Mouse (Mus musculus) stomach, postnatal 0 days (tissue): ENCODE measurements around the gene Hes3. TPM values are rescaled to one million over a fixed set of nuclear protein-coding genes. Genes with fewer than 3 reads are reported as not detected.
A peak's percentile ranks its signal among the peaks of the same experiment; 100 is the strongest.

ENCODE experiments used
- ATAC-seq: fragments of 200-750 bp; cut with Nextera tagmentation; 2 replicates; pipeline ENCODE4 v1.8.0; 2017; ENCODE audit not compliant: low FRiP score, low TSS enrichment
- DNase-seq: peaks from one replicate; pipeline ENCODE4 v3.0.0-alpha.2; 2016; ENCODE audit warnings: low spot score
- H3K27ac ChIP-seq: fragments of 300-500 bp; sonication (generic); replicated peaks from 2 replicates; pipeline ENCODE4 v1.5.1; 2014; ENCODE audit warnings: mild to moderate bottlenecking, control low read depth
- H3K27me3 ChIP-seq: fragments of 300-500 bp; sonication (generic); 2 replicates; pipeline ENCODE4 v1.6.1; 2014; ENCODE audit warnings: low read length; ENCODE audit not compliant: control insufficient read depth, insufficient read depth
- H3K36me3 ChIP-seq: fragments of 300-500 bp; sonication (generic); 2 replicates; pipeline ENCODE4 v1.6.1; 2014; ENCODE audit warnings: low read length, mixed read lengths; ENCODE audit not compliant: control insufficient read depth, insufficient read depth
- H3K4me1 ChIP-seq: fragments of 300-500 bp; sonication (generic); replicated peaks from 2 replicates; pipeline ENCODE4 v1.6.1; 2014; ENCODE audit warnings: antibody characterized with exemption; ENCODE audit not compliant: control insufficient read depth, insufficient read depth
- H3K4me2 ChIP-seq: fragments of 300-500 bp; sonication (generic); replicated peaks from 2 replicates; pipeline ENCODE4 v1.6.1; 2014; ENCODE audit warnings: low read depth, mild to moderate bottlenecking, control low read depth, moderate library complexity
- H3K4me3 ChIP-seq: fragments of 300-500 bp; sonication (generic); 2 replicates; pipeline ENCODE4 v1.5.1; 2014; ENCODE audit warnings: low read depth, low read length, control low read depth
- H3K9ac ChIP-seq: fragments of 300-500 bp; sonication (generic); 2 replicates; pipeline ENCODE4 v1.6.1; 2014; ENCODE audit warnings: mild to moderate bottlenecking, low read length, control low read depth, mixed read lengths
- H3K9me3 ChIP-seq: fragments of 300-500 bp; sonication (generic); 2 replicates; pipeline ENCODE4 v1.6.1; 2016; ENCODE audit warnings: low read length; ENCODE audit not compliant: control insufficient read depth
- CTCF ChIP-seq: IDR thresholded peaks from 2 replicates; pipeline ENCODE4 v1.5.1; 2016; ENCODE audit warnings: antibody characterized with exemption, low read depth, mild to moderate bottlenecking, moderate library complexity
- EP300 ChIP-seq: optimal IDR thresholded peaks from 2 replicates; pipeline ENCODE3; 2016; ENCODE audit warnings: antibody characterized with exemption
- WGBS: fragments of 180-500 bp; shearing (Covaris S2); extraction: QIAGEN DNeasy Blood & Tissue Kit; methylation state at CpG from one replicate; pipeline ENCODE4 v1.1.7; 2014; 5-methylcytosine and 5-hydroxymethylcytosine counted together
- polyA plus RNA-seq: library from polyadenylated mRNA; unstranded; fragments of >200 nt; fragmentation: Nextera tagmentation; extraction: Ambion mirVana; gene quantifications from 2 replicates; pipeline ENCODE4 v1.2.1, GENCODE M21; 2015

Gene Hes3
- polyA plus RNA-seq, 1 experiment from 2014 or later, result not detected

DNA sequence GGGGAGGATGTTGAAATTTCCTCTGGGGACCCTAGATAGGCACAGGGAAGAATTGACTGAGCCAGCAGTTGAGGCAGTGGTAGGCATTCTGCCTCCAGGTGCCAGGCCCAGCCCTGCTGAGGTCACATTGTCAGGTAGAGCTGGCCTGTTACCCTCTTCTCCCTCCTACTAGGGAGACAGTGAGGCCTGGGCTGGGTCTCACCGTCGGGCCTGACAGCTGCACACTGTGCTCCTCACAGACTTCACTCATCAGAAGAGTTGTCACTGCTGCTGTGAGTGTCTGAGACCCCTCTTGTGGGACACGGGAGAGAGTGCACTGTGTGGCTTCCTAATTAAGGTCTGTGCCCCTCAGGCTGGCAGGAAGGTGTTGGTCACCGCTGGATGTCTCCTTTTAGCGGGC lies 25.7 kb downstream of the Hes3 start:
- no peak overlapping the region for H3K4me3 ChIP-seq
- 47% methylated on average over 5 of the region's 5 CpGs for WGBS
- no peaks in the 10 kb centered on the region for H3K9me3 ChIP-seq
- H3K9ac ChIP-seq, result no peak overlapping the region
- no peak overlapping the region for H3K4me2 ChIP-seq
- DNase-seq (no peak), ATAC-seq (no peak)
- no peaks in the 10 kb centered on the region; the same call in 1 of the 2 replicates for H3K36me3 ChIP-seq
- no peaks in the 10 kb centered on the region for H3K27me3 ChIP-seq
- H3K4me1 ChIP-seq, result 0 out of 2 replicates have a peak, but pooled peaks cover 3% of the 10 kb centered on the region
- H3K27ac ChIP-seq, result no peak overlapping the region
- no peak for TF ChIP-seq EP300
- no peak for TF ChIP-seq CTCF

DNA sequence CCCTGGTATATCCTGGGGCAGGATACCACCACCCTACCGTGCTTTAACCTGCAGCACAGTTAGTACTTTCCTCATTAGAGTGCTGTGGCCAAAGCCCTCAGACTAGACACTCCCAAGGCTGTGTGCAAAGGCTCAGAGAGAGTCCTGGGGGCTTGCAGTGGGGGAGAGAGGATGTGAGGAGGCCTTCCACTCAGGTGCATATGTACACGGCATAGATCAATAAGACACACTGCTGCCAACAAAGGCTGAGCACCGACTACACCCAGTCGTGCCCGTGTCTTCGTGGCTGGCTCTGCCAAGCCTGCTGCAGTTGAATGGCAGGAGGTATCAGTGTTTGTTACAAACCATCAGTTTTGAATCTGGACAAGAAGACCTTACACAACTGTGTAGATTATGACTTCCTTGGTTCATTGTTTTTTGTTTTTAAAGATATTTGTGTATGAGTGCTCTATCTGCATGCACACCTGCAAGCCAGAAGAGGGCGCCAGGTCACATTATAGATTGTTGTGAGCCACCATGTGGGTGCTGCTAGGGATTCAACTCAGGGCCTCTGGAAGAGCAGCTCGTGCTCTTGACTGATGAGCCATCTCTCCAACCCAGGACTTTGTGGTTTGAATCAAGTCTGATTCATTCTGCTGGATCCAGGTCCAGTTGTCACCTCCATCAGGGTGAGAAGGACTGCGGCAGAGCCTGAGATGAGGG lies 26.4 kb downstream of the Hes3 start:
- 90% methylated on average over 9 of the region's 9 CpGs for WGBS
- H3K27me3 ChIP-seq, result no peaks in the 10 kb centered on the region
- DNase-seq (no peak), ATAC-seq (no peak)
- H3K4me2 ChIP-seq, result no peak overlapping the region
- no peak overlapping the region for H3K9ac ChIP-seq
- no peak overlapping the region for H3K27ac ChIP-seq
- H3K36me3 ChIP-seq, result no peaks in the 10 kb centered on the region; the same call in 1 of the 2 replicates
- no peak overlapping the region for H3K4me3 ChIP-seq
- TF ChIP-seq CTCF (peak; percentile 54), EP300 (no peak)
- H3K9me3 ChIP-seq, result no peaks in the 10 kb centered on the region
- 0 out of 2 replicates have a peak, but pooled peaks cover 3% of the 10 kb centered on the region for H3K4me1 ChIP-seq

DNA sequence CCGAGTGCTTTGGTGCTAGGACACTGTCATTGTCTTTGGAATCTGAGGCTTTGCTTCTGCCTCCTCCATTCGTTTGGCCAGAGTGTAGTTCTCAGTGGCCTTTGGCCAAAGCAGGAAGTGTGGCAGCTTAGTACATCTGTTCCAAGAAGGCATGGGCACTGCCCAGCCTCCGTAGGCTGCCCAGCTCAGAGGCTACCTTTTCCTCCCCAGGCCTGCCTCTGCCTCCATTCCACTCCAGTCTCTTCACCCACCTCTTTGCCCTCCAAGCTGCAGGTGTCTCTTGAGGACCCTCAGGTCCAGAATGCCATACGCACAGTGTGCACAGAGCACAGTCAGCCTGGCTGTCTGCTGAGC lies 27.3 kb downstream of the Hes3 start:
- ATAC-seq (peak; percentile 48; the same call in 1 of the 2 replicates), DNase-seq (no peak)
- Histone ChIP-seq H3K4me1 (0 out of 2 replicates have a peak, but pooled peaks cover 3% of the 10 kb centered on the region), H3K9ac (no peak overlapping the region), H3K27me3 (no peaks in the 10 kb centered on the region), H3K36me3 (no peaks in the 10 kb centered on the region; the same call in 1 of the 2 replicates), H3K9me3 (no peaks in the 10 kb centered on the region), H3K27ac (no peak overlapping the region; the same call in 1 of the 2 replicates), H3K4me2 (no peak overlapping the region), H3K4me3 (no peak overlapping the region)
- no peak for TF ChIP-seq EP300
- TF ChIP-seq CTCF, result no peak
- WGBS, result 41% methylated on average over 4 of the region's 4 CpGs

DNA sequence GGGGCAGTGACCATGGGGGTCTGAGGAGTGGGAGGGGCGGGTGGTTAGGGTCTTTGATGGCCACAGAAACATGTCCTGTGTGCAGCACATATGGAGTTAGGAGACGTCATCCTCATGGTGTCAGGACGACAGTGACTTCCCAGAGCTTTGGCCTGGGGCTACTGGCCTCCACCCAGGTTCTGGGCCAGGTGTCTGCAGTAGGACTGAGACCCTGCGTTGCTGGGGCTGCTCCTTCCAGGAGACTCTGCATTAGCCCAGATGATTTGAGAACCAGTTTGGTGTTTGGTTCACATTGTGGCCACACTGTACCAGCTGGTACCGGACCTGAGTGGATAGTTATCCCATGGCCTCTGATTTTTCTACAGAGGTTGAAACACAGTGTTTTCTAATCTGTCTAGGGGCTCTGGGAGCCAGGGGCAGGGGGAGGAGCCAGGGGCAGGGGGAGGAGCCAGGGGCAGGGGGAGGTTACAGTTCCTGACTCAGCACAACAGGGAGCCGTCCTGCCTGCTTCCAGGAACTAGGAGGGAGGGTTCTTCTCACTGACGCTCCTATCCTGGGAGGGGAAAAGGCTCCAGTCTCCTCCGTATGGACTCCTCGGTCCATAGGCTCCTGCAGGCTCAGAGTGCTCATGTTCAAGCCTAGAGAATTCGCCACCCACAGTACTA lies 27.8 kb downstream of the Hes3 start:
- H3K4me2 ChIP-seq, result no peak overlapping the region
- H3K9ac ChIP-seq, result no peak overlapping the region
- H3K4me3 ChIP-seq, result no peak overlapping the region
- no peak overlapping the region; the same call in 1 of the 2 replicates for H3K27ac ChIP-seq
- DNase-seq (peak; percentile 66), ATAC-seq (peak; percentile 85)
- H3K27me3 ChIP-seq, result no peaks in the 10 kb centered on the region
- H3K9me3 ChIP-seq, result no peaks in the 10 kb centered on the region
- H3K36me3 ChIP-seq, result no peaks in the 10 kb centered on the region; the same call in 1 of the 2 replicates
- 0 out of 2 replicates have a peak, but pooled peaks cover 3% of the 10 kb centered on the region for H3K4me1 ChIP-seq
- no peak for TF ChIP-seq EP300
- TF ChIP-seq CTCF, result no peak
- 38% methylated on average over 10 of the region's 10 CpGs for WGBS

DNA sequence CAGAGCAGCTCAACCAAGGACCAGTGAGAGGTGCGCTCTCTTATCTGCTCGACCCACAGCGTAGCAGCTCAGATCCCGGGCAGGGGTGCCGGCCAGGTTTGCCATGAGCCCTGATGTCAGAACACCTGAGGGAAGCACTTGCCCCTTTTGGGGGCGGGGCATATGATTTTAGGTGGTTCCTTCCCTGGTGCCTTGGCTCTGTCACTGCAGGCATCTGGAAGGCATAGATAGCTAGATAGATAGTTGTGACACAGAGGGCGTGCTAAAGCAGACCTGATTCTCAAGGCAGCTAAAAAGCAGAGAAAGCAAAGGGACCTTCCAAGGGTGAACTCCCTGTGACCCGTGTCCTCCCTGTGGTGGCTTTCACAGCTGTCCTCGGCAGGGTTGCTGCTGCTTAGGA lies 28.4 kb downstream of the Hes3 start:
- DNase-seq (no peak), ATAC-seq (no peak)
- no peak for TF ChIP-seq CTCF
- TF ChIP-seq EP300, result no peak
- WGBS, result 66% methylated on average over 9 of the region's 9 CpGs
- no peaks in the 10 kb centered on the region for H3K9me3 ChIP-seq
- no peak overlapping the region for H3K4me2 ChIP-seq
- no peak overlapping the region for H3K9ac ChIP-seq
- H3K27ac ChIP-seq, result no peak overlapping the region
- no peaks in the 10 kb centered on the region for H3K27me3 ChIP-seq
- H3K4me1 ChIP-seq, result 0 out of 2 replicates have a peak, but pooled peaks cover 3% of the 10 kb centered on the region
- H3K4me3 ChIP-seq, result no peak overlapping the region
- H3K36me3 ChIP-seq, result no peaks in the 10 kb centered on the region; the same call in 1 of the 2 replicates

DNA sequence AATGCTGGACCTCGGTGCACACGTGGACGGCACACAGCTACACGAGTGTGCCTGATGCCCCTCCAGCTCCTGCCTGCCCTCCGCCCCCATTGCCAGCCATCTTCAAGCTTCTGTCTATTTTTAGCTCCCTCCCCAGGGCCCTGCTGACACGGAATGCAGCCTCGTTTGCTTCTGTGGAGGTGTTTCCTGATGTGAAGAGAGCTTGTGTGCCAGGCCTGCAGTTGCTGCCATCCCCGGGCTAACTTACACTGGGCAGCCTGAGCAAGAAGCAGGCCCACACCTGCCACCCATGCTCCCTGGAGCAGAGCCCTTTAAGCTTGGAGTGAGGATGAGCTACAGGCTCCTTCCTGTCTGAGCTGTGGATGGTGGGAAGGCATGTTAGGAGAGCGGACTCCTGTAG lies 29.3 kb downstream of the Hes3 start:
- H3K4me1 ChIP-seq, result 0 out of 2 replicates have a peak, but pooled peaks cover 3% of the 10 kb centered on the region
- no peaks in the 10 kb centered on the region for H3K9me3 ChIP-seq
- H3K9ac ChIP-seq, result no peak overlapping the region
- H3K27me3 ChIP-seq, result no peaks in the 10 kb centered on the region
- DNase-seq, result no peak
- TF ChIP-seq CTCF (no peak), EP300 (no peak)
- no peak overlapping the region for H3K27ac ChIP-seq
- 70% methylated on average over 9 of the region's 9 CpGs for WGBS
- no peak for ATAC-seq
- no peaks in the 10 kb centered on the region; the same call in 1 of the 2 replicates for H3K36me3 ChIP-seq
- H3K4me3 ChIP-seq, result no peak overlapping the region
- no peak overlapping the region for H3K4me2 ChIP-seq
